Mouse (Mus musculus) heart, postnatal 10 days (tissue): ENCODE results near the gene Nat8f4. TPM values are rescaled to one million over a fixed set of nuclear protein-coding genes. Genes with fewer than 3 reads are reported as not detected.
"Not testable (repeated sequence)": the region's sequence is repeated elsewhere in the genome, so short reads cannot be mapped to it uniquely, and the experiment has no call there.

ENCODE experiments used
- DNase-seq, 2 experiments: peaks; one replicate each; pipeline ENCODE4 v3.0.0; 2021
- intact Hi-C: fragments of 180-260 bp; cut with DNase I; formaldehyde crosslinking; loops from one replicate; pipeline ENCODE4 v1.15.1; 2025
- total RNA-seq, 2 experiments: library from RNA; stranded (reverse); gene quantifications; 2 replicates each; pipeline ENCODE4 v1.2.3; 2021

Gene Nat8f4
- 1 to 10 TPM in 1 of 2 experiments, under 1 TPM in 1; 0.98 to 1.1 TPM for total RNA-seq

DNA sequence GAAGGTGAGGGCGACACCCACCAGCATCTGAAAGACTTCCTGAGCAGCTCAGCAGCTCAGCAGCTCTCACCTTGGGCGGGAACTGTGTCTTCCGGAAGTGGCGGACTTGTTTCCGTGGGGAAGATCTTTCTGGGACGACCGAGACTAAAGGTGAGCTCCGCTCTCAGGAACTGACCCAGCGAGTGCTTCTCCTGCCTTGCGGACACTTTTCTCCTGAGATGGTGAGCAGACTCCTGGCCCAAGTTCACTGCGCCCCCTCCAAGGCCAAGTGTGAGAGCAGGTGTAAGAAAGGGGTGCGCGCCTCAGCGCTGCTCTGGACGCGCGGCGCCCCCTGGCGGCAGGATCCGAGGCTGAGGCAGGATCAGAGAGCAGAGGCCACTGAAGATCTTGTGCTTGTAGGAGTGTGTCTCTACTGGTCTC lies at the start of gene Nat8f4:
Gene Nat8f4 (minus strand): TSS at position 243 of the 420 bp plus-strand sequence.
- peak; percentile 77 to 83 for DNase-seq
- intact Hi-C loops: loop anchor here (5.0 to 10.0 kb wide), 3 partner anchors 250 to 440 kb away; partner anchors contain the start of gene Alms1

DNA sequence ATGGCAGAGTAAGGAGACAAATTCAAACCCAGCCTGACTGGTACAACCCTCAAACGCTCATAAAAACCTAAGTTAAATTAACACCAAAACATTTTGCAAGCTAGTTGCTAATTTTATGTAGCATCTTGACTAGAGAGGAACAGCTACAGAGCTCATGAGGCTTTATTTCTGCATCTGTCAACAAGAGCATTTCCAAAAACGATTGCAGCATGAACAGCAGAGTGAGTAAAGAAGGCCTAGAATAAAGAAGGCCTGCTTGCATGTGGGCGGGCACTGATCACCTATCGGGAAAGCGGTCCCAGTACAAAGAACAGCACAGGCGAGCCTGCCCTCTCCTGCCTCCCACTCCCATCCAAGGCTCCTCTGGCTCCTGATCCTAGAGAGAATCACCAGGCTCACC lies 43.9 kb upstream of the Nat8f4 start:
- intact Hi-C loops: no loop called here
- no peak for DNase-seq

DNA sequence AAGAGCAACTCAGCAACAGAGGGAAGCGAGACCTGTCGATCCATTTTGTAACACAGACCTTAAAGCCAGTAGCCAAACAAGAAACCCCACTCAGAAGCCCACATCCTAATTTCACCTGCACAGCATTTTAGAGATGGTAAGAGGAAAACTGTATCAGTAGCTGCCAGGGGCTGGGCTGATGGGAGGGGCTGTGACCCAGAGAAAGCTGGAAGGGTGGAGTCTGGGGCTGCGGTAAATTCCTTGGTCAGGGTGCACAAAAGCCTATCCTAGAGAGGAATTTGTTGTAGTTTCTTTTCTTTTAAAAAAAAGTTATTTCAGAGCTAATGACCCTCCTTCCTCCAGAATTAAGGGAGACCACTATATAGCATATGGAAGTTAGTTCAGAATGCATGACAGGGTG lies 37.8 kb upstream of the Nat8f4 start:
- intact Hi-C loops: no loop called here

DNA sequence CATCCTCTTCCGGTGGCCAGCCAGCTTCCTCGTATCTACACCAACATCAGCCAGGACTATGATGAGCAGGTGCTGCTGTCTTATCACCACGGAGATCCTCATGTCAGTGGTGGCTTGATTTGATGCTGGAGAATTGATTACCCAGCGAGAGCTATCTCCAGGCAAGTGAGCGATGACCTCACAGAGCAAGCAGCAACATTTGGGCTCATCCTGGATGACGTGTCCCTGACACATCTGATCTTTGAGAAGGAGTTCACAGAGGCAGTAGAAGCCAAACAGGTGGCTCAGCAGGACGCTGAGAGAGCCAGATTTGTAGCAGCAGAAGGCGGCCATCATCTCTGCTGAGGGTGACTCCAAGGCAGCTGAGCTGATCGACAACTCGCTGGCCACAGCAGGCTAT lies 34.0 kb upstream of the Nat8f4 start:
- intact Hi-C loops: loop anchor here (10.0 kb wide), 1 partner anchor 426 kb away; the partner anchor contains the start of gene Fam136a
- DNase-seq: no peak

More for the DNA sequence above, 37.8 kb upstream of the Nat8f4 start:
- DNase-seq: no peak

DNA sequence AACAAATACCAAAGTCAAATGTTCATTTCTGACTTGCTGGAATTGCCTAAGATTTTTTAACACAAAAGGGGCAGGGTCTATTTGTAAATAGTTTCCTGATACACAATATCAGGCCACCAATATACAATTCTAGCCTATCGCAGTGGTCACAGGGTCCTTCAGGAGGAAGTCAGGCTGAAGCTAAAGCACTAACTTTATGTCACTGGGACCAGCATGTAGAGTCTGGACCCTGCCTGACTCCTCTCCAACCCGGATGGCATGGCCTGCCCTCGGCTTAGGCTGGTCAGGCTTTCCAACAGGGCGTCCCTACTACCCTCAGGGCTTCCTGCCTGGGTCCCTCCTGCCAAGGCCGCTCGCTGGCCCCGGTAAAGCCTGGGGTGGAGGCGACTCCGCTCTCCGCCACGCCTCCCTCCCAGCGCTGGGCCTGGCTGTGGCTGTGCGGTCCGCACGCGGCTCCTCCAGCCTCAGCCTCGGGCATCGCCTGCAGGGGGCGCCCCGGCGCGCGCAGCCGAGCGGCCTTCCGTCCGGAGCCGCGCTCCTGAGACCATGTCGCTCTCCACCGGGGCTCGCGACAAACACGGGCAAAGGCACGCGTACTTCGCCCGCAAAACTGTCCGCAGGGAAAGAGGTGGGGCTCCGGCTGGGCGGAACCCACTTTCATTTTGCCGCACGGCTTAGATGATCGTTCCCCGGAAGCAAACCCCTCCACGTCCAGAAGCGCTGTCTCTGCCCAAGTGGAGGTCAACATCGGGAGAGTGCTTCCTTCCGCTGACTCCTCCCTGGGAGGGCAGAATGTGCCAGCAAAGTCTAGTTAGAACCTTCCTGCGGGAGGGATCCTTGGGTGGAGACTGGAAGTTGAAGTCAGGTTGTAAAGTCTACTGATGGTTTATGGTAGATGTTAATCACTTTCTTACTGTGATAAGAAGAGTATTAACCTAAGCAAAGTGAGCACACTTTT lies 32.1 kb upstream of the Nat8f4 start:
- peak; percentile 89 to 91 for DNase-seq
- intact Hi-C loops: loop anchor here (1.0 to 10.0 kb wide), 3 partner anchors 25 to 428 kb away; partner anchors contain the start of genes Dusp11 and Fam136a

DNA sequence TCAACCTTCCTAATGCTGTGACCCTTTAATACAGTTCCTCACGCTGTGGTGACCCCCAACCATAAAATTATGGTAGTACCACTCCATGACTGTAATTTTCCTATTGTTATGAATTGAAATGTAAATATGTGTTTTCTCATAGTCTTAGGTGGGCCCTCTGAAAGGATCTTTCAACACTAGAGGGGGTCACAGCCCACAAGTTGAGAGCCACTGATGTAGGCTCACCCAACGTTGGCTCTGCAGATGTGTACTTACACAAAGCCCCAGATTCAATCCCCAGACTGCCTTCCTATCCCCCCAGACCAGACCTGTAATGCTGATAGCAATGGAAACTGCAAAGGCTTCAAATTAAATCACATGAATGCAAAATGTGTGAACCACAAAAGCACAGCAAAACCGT lies 31.0 kb upstream of the Nat8f4 start:
- intact Hi-C loops: loop anchor here (2.0 to 10.0 kb wide), 2 partner anchors 75 to 429 kb away; partner anchors contain the start of gene Fam136a
- DNase-seq: no peak

DNA sequence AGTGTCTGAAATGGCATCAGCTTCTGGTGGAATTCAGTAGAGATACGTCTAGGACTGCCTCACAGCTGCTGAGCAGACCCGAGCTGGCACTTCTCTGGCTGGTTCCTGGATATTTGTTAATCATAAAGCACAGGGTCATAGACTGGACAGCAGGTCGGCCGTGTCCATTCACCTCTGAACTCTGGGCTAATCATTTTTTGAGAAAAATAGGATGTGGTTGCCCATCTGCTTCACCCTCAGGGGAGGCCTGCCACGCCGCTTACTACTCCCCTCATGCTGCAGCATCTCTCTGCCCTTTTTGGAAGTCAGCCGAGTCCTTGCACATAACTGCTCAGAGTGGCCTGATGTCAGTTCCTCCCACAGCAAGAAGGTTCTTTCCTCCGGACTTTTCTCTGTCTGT lies 29.4 kb upstream of the Nat8f4 start:
- DNase-seq: no peak
- intact Hi-C loops: loop anchor here (10.0 kb wide), 1 partner anchor 431 kb away; the partner anchor contains the start of gene Fam136a

DNA sequence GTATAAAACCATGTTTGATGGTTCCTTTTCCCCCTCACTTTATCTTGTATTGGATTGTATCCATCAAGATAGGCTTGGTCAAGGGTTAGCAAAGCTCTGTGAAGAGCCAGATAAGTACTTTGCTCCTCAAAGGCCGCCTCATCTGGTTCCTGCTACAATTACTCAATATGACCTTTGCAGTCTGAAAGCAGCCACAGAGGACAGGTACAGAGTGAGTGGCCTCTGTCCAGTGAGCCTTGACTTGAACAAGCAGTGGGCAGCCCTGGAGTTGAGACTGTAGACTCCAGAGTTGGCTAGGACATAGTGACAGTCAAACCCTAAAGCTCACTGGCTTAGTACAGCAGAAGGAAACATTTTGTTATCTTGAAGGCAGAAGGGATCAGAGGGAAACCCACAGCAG lies 24.6 kb upstream of the Nat8f4 start:
- no peak for DNase-seq
- intact Hi-C loops: no loop called here

DNA sequence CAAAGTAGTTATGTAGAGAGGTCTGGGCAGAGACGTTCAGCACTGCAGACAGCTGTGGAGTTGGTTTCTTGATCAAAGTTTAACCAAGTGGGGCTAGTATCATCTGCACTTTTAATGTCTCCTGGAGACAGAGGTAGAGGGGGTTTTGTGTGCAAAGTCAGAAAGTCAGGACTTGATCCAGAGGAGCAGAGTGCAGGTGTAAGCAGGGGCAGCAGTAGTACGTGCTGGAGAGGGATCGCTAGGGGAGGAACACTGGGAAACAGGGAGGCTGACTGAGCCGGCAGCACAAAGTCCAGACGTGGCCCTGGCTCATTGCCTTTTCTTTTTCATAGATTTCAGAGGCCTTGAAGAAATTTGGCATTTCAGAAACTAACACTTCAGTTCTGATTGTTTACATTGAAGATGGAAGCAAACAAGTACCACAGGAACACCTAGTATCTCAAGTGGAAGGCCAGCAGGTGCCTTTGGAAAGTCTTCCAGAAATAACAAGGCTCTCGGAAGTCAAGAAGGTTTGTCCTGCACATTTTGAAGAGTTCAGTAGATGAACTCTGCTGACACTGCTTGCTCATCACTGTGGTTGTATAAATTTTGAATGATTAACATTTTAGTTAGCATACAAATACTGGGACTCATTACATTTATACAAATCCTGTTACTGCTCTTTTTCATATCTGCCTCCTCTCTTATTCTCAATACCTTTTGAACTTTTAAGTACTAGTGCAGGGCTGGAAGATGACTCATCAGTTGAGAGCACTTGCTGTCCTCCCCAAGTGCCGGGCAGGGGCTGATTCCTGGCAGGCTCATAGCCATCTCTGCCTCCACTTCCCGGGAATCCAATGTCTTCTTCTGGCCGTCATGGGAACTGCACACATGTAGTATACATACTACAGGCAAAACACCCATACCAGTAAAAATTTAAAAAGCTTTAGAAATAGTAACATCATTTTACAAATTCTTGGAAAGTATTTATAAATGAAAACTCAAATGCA lies 23.1 kb upstream of the Nat8f4 start:
- intact Hi-C loops: no loop called here
- no peak for DNase-seq

DNA sequence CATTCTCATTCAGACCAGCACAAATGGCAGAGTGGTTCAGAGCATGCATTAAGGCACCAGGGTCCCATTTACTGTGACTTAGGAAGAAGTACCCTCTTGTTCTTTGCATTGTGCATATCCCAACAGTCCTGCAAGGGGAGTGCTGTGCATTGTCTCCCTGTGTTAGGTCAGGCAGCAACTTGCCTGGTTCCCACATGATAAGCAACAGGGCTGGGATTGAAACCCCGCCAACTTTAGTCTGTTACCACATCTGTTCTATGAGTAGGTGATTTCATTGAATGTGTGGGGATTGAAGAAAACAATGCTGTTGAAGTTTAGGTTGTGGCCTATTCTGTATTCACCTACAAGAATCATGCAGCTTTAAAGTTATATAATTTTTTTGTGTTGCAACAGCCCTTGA lies 22.0 kb upstream of the Nat8f4 start:
- intact Hi-C loops: no loop called here
- DNase-seq: no peak

DNA sequence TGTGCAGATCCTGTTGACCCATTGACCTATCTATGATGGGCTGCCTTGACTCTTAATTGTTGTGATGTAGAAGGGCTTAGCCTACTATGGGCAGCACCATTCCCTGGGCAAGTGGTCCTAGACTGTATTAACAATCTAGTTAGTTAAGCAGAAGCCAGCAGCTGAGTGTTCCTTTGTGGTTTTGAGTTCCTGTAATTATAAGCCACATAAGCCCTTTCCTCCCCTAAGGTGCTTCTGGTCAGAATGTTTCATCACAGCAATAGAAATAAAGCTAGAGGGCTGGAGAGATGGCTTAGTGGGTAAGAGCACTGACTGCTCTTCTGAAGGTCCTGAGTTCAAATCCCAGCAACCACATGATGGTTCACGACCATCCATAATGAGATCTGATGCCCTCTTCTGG lies 19.0 kb upstream of the Nat8f4 start:
- intact Hi-C loops: no loop called here
- DNase-seq: no peak

DNA sequence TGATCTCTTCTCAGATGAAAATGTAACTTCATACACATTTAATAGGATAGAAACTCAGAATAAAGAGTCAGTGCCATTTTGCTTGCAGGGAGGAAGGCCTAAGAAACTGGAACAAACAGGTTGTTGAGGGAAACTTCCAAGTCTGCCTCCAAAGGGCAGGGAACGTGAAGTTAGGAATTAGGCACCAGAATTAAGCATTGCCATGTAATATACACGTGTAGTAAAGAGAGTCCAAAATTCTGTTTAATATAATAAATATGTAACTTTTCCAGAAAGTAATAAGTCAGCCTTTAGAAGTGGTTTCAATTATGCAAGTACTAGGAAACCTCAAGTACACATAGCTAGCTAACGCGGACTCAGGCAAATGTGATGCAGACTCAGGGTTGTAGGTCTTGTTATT lies 14.7 kb upstream of the Nat8f4 start:
- no peak for DNase-seq
- intact Hi-C loops: loop anchor here (5.0 kb wide), 1 partner anchor 88 kb away; no protein-coding TSS in a partner anchor

DNA sequence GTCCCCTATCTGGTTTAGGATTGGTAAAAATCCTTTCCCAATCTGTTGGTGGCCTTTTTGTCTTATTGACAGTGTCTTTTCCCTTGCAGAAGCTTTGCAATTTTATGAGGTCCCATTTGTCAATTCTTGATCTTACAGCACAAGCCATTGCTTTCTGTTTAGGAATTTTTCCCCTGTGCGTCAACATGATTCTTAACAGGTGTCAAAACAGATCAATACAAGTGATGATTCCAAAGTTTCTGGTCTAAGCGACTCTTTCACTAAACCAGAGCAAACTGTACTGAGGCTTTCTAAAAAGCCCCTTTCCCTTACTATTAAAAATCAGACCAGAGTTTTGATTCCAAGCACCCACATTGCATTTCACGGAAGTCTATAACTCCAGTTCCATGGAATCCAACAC lies 13.7 kb upstream of the Nat8f4 start:
- intact Hi-C loops: loop anchor here (5.0 kb wide), 1 partner anchor 89 kb away; no protein-coding TSS in a partner anchor
- not testable (repeated sequence) for DNase-seq

DNA sequence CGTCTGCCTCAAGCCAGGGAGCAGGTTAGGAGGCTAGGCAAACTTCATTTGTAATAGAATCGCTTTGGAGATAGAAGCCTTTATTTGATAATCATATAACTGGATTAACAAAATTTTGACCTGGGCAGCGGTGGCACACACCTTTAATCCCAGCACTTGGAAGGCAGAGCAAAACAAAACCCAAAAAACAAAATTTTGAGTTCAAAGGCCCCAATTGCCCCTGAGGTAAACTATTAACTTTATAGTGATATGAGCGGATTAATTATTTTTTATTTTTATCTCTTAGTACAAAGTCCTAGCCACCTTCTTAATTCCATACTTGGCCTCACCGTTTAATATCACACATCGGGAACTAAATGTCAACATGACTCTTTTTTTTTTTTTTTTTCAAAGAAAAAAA lies 11.9 kb upstream of the Nat8f4 start:
- intact Hi-C loops: loop anchor here (5.0 kb wide), 1 partner anchor 91 kb away; no protein-coding TSS in a partner anchor

DNA sequence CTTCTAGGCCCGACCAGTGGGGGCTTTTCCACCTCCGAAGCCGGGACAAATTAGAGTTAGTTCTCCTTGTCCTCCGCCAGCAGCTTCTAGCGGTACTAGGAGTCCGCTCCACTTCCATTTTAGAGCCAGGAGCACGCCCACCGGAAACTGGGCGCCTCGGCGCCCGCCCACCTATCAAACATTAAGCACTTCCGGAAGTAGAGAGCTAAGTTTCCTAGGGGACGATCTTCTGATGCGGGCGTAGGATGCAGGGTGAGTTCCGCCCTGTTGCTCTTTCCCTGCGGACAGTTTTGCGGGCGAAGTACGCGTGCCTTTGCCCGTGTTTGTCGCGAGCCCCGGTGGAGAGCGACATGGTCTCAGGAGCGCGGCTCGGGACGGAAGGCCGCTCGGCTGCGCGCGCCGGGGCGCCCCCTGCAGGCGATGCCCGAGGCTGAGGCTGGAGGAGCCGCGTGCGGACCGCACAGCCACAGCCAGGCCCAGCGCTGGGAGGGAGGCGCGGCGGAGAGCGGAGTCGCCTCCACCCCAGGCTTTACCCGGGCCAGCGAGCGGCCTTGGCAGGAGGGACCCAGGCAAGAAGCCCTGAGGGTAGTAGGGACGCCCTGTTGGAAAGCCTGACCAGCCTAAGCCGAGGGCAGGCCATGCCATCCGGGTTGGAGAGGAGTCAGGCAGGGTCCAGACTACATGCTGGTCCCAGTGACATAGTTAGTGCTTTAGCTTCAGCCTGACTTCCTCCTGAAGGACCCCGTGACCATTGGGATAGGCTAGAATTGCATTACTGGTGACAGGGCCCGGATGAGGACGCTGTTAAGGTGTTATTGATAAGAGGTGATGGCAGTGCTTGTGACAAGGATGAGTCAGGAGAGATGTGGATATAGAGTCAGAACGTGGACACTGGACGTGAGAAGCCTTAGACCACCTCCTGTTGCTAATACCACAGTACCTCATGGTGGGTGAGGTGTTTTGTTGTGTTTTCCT lies 11.1 kb upstream of the Nat8f4 start, which contains the start of gene Nat8f1:
Gene Nat8f1 (minus strand): TSS at position 149 of the 975 bp plus-strand sequence.
- intact Hi-C loops: loop anchor here (2.0 to 5.0 kb wide), 2 partner anchors 45 to 91 kb away; partner anchors contain the start of gene Dusp11

More for the DNA sequence above, 11.9 kb upstream of the Nat8f4 start:
- DNase-seq: no peak

DNA sequence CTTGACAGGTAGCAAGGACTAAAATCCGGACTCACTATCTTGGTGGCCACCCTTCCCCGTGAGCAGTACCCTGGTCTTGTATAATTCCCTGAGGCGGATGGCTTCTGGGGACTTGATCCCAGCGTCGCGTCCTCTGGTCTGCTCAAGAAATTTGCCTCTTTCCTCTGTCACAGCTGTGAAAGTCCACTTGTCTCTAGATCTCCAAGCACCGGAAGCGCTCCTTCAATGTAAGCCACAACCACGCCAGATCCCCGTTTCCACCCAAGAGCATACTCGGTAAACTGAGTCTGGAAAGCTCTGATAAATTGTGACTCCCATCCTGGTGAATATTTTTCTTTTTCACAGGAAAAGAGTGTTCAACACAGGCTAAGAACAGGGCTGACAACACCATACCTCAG lies 10.5 kb upstream of the Nat8f4 start:
- intact Hi-C loops: loop anchor here (2.0 to 5.0 kb wide), 2 partner anchors 46 to 92 kb away; partner anchors contain the start of gene Dusp11
- no peak for DNase-seq

More for the DNA sequence above, 11.1 kb upstream of the Nat8f4 start, which contains the start of gene Nat8f1:
- DNase-seq: peak; percentile 94

DNA sequence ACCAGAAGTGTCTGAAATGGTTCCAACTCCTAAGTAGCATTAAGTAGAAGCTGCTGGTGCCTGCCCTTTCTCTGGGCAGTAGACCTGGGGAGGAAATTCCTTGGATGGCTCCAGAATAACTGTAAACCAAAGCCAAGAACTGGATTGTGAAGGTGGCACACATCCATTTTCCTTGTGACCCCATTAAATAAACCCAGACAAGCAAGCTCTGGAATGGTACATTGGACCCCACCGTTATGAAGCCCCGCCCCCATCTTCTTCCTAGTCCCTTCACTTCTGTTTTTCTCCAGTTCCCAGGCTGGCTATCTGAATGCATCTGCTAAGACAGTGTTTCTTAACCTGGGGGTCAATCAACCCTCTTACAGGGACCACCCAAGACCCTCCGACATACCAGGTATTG lies 6.9 kb upstream of the Nat8f4 start, which contains the start of gene Tprkb:
Gene Tprkb (plus strand): TSS at position 279 of the 400 bp plus-strand sequence.
- intact Hi-C loops: no loop called here
- DNase-seq: no peak

DNA sequence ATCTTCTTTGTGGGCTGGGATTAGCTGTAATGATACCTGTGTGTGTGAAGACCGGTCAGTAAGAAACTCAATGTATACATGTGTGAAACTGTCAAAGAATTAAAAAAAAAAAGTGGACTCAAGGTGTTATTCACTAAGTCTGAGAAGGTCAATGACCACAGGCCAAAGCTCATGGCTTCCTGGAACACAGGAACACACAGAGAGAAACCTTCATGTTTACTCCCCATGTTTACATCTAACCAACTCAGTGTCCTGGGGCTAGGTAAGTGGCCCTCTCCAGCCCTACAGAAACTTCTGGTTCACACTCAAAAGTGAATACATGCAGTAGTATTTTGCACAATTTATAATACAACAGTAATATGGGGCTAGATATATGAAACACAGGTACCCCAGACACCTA lies 5.0 kb upstream of the Nat8f4 start:
- intact Hi-C loops: loop anchor here (10.0 kb wide), 2 partner anchors 255 to 445 kb away; no protein-coding TSS in a partner anchor
- no peak for DNase-seq

DNA sequence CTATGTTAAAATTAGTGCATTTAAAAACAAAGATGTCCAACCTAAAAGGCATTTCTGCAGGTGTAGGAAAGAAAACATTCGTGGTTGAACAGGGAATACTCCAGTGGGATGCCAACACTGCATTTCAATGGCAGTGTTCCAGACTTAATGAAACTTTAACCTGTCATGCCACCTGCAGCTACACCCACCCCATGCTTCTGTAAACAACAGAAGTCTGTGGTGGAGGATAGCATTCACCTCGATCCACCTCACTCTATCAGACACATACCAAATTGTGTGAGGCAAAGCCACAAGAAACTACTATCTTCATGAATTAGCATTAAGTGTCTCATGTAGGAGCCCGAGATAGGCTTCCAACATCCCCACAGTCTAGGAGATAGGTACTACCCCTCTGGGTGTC lies 3.7 kb upstream of the Nat8f4 start:
- intact Hi-C loops: loop anchor here (10.0 kb wide), 2 partner anchors 254 to 444 kb away; no protein-coding TSS in a partner anchor

More for the DNA sequence above, 3.7 kb upstream of the Nat8f4 start:
- no peak for DNase-seq
